Mouse (Mus musculus) C3H10T1/2 (cell line): Measurements from ENCODE around the gene Gtpbp1. TPM values are rescaled to one million over a fixed set of nuclear protein-coding genes. Genes with fewer than 3 reads are reported as not detected.

ENCODE experiments used
- polyA plus RNA-seq, 2 experiments: library from polyadenylated mRNA; unstranded; fragments of >200 nt; fragmentation: generic; extraction: Trizol; gene quantifications; one replicate each; pipeline ENCODE4 v1.2.1; 2012; ENCODE audit warnings: missing spikeins in 2 of 2

Gtpbp1 gene
- polyA plus RNA-seq, result 10 to 100 TPM; 41.7 to 42.9 TPM

GRCm38 (mm10) chr15:79690426-79691022, at the start of gene Gtpbp1:
Gene Gtpbp1 (plus strand): TSS chr15:79690845.

GRCm38 (mm10) chr15:79658531-79659375, 31.9 kb upstream of the Gtpbp1 start, which contains the start of the genes Fam227a and Cby1:
Gene Fam227a (minus strand): TSS chr15:79658956.
Gene Cby1 (plus strand): TSS chr15:79659199.

DNA sequence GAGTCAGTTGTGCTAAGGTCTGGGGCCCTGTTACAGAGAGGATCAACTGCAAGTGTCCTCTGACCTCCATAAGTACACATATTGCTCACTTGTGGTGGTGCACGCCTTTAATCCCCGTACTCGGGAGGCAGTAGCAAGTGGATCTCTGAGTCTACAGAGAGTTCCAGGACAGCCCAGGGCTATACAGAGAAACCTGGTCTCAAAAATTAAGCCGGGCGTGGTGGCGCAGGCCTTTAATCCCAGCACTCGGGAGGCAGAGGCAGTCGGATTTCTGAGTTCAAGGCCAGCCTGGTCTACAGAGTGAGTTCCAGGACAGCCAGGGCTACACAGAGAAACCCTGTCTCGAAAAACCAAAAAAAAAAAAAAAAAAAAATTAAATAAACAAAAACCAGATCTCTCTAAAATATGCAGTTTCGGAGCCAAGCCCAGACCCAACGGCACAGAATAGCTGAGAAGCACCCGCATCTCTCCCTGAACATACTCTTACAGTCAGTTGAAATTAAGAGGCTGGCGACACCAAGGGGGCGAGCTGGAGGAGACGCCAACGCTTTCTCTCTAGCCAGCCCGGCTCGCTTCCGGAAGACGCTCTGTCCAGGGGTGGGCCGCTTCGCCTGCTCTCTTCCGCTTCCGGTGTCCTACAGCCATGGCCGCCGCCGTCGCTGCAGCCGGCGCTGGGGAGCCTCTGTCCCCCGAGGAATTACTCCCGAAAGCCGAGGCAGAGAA, 20.2 kb upstream of the Gtpbp1 start, which contains the start of gene Tomm22:
Tomm22 (plus strand) TSS at position 613 of the 723 bp plus-strand sequence.

DNA sequence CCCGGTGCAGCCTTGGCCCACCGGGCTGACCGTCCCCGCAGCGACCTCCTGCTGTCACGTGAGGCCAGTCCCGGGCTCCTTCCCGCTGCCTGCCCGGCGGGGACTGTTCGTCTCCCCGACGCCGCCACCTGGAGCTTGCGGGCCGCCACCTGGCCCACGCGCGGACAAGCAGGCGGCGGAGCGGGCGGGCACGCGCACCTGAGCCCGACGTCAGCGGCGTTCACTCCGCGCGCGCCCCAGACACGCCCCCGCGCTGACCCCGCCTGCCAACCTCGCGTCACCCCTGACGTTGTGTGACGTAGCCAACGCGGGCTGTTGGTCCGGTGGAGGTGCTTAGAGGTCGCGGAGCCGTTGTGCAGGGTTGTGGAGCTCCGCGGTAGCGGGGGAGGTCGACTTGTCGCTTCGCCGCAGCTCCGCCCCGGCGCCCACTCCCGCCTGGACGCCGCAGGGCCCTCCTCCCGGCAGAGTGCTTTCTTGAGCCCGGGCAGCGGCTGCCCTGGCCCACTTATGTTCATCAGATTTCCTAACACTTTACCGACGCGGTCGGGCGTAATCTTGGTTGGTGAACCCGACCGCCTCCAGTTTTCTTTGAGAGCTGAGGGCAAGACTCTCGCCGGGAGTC, 2.9 kb upstream of the Gtpbp1 start, which contains the start of gene Josd1:
Josd1 (minus strand) TSS at position 274 of the 622 bp plus-strand sequence.

GRCm38 (mm10) chr15:79741921-79742705, 51.5 kb downstream of the Gtpbp1 start, which contains the start of gene Sun2:
Gene Sun2 (minus strand): TSS chr15:79742536.

Other genes with a start within 250 kb of the Gtpbp1 start
- gene Csnk1e, start 235.3 kb upstream of the Gtpbp1 start, polyA plus RNA-seq, result 10 to 100 TPM; 36.7 to 78.9 TPM
- gene Kcnj4, start 185.6 kb upstream of the Gtpbp1 start, polyA plus RNA-seq, result under 1 TPM in 1 of 2 experiments, not detected in 1; 0.04 TPM
- 10 to 100 TPM; 32.3 to 63.8 TPM for gene Kdelr3, start 174.4 kb upstream of the Gtpbp1 start, polyA plus RNA-seq
- gene Ddx17, start 144.1 kb upstream of the Gtpbp1 start, polyA plus RNA-seq, result 100 to 1,000 TPM in 1 of 2 experiments, 10 to 100 TPM in 1; 13.2 to 129 TPM
- not detected for gene Dmc1, start 85.7 kb upstream of the Gtpbp1 start, polyA plus RNA-seq
- 1 to 10 TPM in 1 of 2 experiments, under 1 TPM in 1; 0.05 to 2.3 TPM for gene Fam227a, start 31.9 kb upstream of the Gtpbp1 start, polyA plus RNA-seq
- gene Cby1, start 31.6 kb upstream of the Gtpbp1 start, polyA plus RNA-seq, result 10 to 100 TPM; 45.2 to 87.1 TPM
- 100 to 1,000 TPM; 108 to 117 TPM for gene Tomm22, start 20.0 kb upstream of the Gtpbp1 start, polyA plus RNA-seq
- gene Josd1, start 2.9 kb upstream of the Gtpbp1 start, polyA plus RNA-seq, result 10 to 100 TPM; 15.7 to 50.5 TPM
- gene Sun2, start 51.7 kb downstream of the Gtpbp1 start, polyA plus RNA-seq, result 100 to 1,000 TPM in 1 of 2 experiments, 10 to 100 TPM in 1; 12.5 to 130 TPM
- gene Dnal4, start 87.0 kb downstream of the Gtpbp1 start, polyA plus RNA-seq, result 10 to 100 TPM; 33.6 to 80.7 TPM
- gene Nptxr, start 113.9 kb downstream of the Gtpbp1 start, polyA plus RNA-seq, result 10 to 100 TPM; 32.5 to 82.6 TPM
- under 1 TPM; 0.02 to 0.34 TPM for gene Npcd, start 143.4 kb downstream of the Gtpbp1 start, polyA plus RNA-seq
- 100 to 1,000 TPM in 1 of 2 experiments, 10 to 100 TPM in 1; 60.9 to 167 TPM for gene Cbx6, start 143.8 kb downstream of the Gtpbp1 start, polyA plus RNA-seq
- 10 to 100 TPM; 13.0 to 41.5 TPM for gene Apobec3, start 200.8 kb downstream of the Gtpbp1 start, polyA plus RNA-seq